Mouse (Mus musculus) liver, embryonic 14.5 days (tissue): ENCODE results near the gene St8sia6.

Experiments used
- CTCF ChIP-seq: IDR thresholded peaks from 2 replicates; pipeline ENCODE4 v1.5.1; 2016; ENCODE audit warnings: antibody characterized with exemption, low read depth, control low read depth
- EP300 ChIP-seq: IDR thresholded peaks from 2 replicates; pipeline ENCODE4 v1.6.1; 2016; ENCODE audit warnings: antibody characterized with exemption, low read depth

GRCm38 (mm10) chr2:13697514-13697913, 96.3 kb downstream of the St8sia6 start:
- TF ChIP-seq CTCF (no peak), EP300 (no peak)
